Mouse (Mus musculus): ENCODE data around the gene Aaed1. TPM values are rescaled to one million over a fixed set of nuclear protein-coding genes. Genes with fewer than 3 reads are reported as not detected.

Aaed1 gene
- total RNA-seq, 2 experiments from 2014 or later = 10.5 to 15.0 TPM

GRCm38 (mm10) chr13:64225738-64226137 is 86.8 kb downstream of the Aaed1 start:
- DNase-seq (ENCODE audit: low spot score in 2 of 2) = no peak
- intact Hi-C loops (cut with DNase I) = no loop called here

Other genes with a start within 250 kb of the Aaed1 start
- not detected for gene Hsd17b3, start 223.5 kb downstream of the Aaed1 start, total RNA-seq (2021)
- 1 to 10 TPM in 1 of 2 experiments, under 1 TPM in 1; 0.90 to 1.9 TPM for gene Slc35d2, start 183.3 kb downstream of the Aaed1 start, total RNA-seq (2021)
- gene Zfp367, start 159.5 kb downstream of the Aaed1 start, total RNA-seq (2021) = 10 to 100 TPM; 13.4 to 14.4 TPM
- 100 to 1,000 TPM; 158 to 167 TPM for gene Habp4, start 150.9 kb downstream of the Aaed1 start, total RNA-seq (2021)
- 1 to 10 TPM; 4.6 to 6.0 TPM for gene Cdc14b, start 37.4 kb downstream of the Aaed1 start, total RNA-seq (2021)
- gene Ctsl, start 58.2 kb upstream of the Aaed1 start, total RNA-seq (2021) = 100 to 1,000 TPM; 179 to 186 TPM
- 10 to 100 TPM; 10.3 to 11.9 TPM for gene Cdk20, start 119.6 kb upstream of the Aaed1 start, total RNA-seq (2021)
- gene Fam240b, start 185.1 kb upstream of the Aaed1 start, total RNA-seq (2021) = not detected

Measured in left cerebral cortex, postnatal 14 days (tissue).